Mouse (Mus musculus): ENCODE data around the gene Exog. TPM values are rescaled to one million over a fixed set of nuclear protein-coding genes. Genes with fewer than 3 reads are reported as not detected.

Gene Exog
- 1.5 TPM in 2 replicates for total RNA-seq (2015; ENCODE audit: low replicate concordance)
- total RNA-seq (2017; ENCODE audit: low replicate concordance) = 0.70 and 0.77 TPM in 2 replicates

DNA sequence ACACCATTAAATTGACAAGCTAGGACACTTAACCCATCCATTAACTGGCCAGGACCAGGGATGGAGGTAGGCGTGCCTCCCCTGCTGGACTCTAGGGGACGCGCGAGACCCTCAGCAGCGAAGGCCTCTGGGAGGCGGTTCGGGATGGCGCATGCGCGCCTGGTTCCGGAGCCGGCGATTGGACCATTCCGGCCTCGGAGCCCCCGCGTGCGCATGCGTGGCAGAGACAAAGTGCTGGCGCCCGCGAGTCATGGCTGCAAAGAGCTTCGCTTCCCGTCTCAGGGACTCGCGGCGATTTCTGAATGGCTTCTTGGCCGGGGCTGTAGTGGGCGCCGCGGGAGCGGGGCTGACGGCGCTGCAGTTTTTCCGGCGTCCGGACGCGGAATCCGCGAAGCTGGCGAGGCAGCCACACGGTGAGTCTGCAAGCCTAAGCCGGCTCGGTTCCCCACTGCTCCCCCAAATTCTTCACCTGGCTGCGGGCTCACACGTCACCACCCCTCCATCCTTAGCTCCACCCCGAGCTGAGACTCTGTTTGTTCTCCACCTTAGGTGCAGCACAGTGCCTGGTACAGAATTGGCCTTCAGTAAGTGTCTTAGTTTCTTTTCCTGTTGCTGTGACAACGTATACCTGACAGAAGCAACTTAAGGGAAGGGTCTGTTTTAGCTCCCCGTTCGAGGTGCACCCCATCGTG lies at the start of gene Exog:
Gene Exog, plus strand, starts transcription at position 206 of the 692 bp plus-strand sequence.
- ATAC-seq (replicated peaks; ENCODE audit: low FRiP score, poor library complexity, severe bottlenecking) = peak; percentile 89

DNA sequence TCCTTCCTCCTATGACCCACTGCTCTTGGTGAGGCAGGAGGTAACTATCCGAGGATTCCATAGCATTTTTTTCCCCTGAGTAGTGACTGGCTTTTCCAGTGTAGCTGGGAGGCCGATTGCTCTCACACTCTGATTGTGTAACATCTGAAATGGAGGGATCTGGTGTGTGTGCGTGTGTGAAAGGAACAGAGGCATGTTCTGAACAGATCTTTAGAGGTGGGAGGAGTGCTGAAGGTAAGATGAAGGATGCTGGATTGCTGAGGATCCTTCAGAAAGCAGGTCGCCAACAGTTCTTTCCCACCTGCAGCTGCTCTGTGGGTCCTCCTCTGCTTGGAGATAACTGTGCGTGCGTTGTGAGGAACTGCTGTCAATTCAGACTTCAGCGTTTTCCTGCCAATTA lies 43.4 kb upstream of the Exog start:
- no peak for ATAC-seq (replicated peaks; ENCODE audit: low FRiP score, poor library complexity, severe bottlenecking)

DNA sequence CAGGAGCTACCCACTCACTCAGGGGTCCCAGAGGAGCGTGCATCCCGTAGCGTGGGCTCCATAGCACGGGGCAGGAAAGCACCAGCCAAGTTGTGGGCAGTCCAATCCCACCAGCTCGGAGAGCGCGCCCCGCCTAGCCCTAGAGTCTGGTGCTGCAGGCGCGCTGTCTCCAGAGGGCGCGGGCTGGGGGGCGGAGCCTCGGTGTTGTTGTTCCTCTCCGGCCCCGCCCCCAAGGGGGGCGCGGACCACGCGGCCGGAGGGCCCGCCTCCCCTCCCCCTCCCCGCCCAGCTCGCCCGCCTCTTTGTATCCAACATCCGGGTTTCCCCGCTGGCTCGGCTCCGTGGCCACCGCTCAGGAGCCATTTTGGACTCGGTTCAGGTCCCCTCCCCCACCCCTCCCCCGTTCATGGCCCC lies 42.9 kb upstream of the Exog start, which contains the start of gene Acvr2b:
Gene Acvr2b, plus strand, starts transcription at position 318 of the 414 bp plus-strand sequence.
- no peak for ATAC-seq (replicated peaks; ENCODE audit: low FRiP score, poor library complexity, severe bottlenecking)

DNA sequence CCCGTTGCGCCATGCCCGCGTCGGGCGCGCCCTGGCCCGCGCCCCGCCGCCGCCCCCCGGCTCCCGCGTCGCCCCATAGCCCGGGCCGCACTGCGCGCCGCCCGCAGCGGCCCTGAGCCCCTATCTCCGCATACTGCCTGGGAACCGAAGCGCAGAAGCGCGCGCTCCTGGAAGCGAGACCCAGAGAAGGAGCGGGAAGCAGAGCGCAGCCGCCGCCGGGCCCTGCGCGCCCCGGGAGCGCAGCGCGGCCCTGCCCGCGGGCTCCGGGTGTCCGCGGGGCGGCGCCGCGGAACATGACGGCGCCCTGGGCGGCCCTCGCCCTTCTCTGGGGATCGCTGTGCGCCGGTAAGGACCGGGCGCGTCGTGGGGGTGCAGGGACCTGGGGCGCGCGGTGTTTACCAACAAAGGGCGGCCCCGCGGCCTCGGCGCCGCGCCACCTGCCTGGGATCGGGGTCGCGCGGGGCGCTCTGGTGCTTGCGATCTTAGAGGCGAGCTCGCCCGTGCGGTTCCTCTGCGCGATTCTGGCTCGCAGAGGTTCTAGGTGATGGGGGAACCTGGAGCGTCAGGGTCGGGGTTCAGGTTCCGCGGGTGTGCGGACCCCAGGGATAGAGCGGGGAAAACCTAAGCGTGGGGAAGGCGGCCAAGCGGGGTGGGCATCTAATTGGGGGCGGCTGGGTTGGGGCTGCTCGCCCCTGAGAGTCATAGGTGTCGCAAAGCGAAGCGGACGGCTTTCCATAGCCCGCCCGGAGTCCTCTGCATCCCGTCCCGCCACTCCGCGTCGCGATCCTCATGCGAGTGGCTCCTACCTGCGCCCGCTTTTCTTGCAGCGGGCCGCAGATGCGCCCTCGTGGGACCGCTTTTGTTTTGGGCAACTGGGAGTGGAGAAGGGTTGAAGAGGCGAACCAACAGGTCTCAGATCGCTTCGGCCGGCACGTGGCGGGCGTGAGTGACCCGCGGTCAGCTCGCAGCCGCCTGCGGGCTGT lies 42.2 kb upstream of the Exog start:
- ATAC-seq (replicated peaks; ENCODE audit: low FRiP score, poor library complexity, severe bottlenecking) = no peak

- no peak for ATAC-seq (replicated peaks; ENCODE audit: low FRiP score, poor library complexity, severe bottlenecking)
Measured at GRCm38 (mm10) chr9:119403236-119403641, 41.5 kb upstream of the Exog start.

DNA sequence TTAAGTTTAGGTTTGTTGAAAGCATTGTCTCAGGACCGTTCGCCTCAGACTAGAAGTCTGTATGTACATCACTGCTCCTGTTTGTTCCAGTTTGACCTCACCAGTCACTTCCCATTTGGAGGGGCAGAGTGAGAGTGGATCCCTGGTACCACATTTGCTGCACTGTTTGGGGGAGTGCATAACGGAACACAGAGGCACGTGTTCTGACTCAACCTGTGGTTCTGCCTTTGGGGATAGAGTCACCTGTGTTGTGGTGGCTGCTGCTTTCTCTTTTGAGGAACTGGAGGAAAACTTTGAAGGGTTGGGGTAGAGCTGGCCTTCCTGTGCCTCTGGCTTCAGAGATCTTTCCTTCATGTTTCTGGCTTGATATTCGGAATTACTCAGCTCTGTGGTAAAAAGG lies 40.7 kb upstream of the Exog start:
- ATAC-seq (replicated peaks; ENCODE audit: low FRiP score, poor library complexity, severe bottlenecking) = no peak

DNA sequence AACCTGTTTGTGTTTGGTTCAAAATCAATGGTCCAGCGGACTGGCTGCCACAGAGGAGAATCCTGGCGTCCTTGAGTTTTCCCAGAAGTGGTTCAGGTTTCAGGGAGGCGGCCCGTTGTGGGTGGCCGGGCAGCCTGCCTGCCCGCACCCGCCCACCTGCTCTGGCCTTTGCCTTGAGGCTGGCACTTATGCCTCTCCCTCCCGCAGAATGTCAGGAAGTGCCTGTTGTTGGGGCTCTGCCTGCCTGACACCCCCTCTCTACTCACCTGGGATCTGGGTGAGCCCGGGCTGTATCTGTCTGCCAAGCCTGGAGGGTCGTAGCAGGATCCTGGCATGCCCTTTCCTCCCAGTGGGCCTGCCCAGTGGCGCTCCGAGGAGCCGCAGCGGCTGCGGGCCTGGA lies 36.9 kb upstream of the Exog start:
- no peak for ATAC-seq (replicated peaks; ENCODE audit: low FRiP score, poor library complexity, severe bottlenecking)

DNA sequence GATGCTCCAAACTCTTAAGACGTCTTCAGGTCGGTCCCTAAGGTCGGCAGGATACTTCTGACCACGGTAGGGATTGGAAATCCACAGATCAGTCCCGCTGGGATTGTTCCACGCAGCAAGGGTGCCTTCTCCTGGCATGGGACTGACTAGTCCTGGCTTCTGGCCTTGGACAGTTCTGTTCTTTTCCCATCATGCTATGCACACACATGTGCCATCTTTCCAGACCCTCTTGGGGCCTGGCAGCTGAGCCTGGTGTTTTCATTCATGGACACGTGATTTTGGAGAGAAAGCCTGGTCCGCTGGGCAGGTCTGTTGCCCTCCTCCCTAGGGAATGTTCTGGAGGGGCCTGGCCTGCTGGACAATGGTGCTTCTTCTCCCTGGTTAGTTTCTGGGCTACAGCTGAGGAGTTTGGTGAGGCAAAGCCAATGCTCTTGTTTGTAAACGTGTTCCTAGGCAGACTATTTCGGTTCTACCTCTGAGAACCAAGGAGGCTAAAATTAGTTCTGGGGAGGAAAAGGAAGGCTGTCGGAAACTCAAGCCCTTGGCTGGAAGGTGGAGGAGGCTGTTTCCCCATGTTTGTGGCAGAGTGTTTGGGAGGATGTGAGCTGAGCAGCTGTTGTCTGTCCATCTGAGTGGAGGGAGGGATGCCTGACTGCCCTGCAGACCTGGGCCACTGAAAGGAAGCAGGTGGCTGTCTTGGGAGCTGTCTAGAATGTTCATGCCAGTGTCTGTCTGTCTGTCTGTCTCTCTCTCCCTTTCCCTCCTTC lies 35.7 kb upstream of the Exog start:
- no peak for ATAC-seq (replicated peaks; ENCODE audit: low FRiP score, poor library complexity, severe bottlenecking)

- no peak for ATAC-seq (replicated peaks; ENCODE audit: low FRiP score, poor library complexity, severe bottlenecking)
Measured at GRCm38 (mm10) chr9:119409864-119410263, 34.9 kb upstream of the Exog start.

DNA sequence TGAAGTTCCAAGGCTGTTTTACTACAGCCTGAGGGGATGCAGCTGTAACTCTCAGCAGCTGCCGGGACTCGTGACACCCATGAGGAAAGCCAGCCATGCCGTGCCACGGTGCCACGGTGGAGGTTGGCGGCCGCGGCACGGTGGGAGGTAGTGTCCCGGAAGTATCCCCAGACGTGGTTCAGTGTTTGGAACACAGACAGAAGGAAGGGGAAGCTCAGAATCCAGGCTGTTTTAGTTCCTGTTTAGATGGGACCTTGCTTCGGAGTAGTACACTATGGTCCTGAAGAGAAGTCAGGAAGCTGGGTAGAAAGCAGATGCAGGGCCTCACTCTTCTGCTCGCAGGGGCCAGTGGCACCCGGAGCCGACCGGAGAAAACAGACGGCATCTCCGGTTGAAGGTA lies 26.7 kb upstream of the Exog start:
- no peak for ATAC-seq (replicated peaks; ENCODE audit: low FRiP score, poor library complexity, severe bottlenecking)

- ATAC-seq (replicated peaks; ENCODE audit: low FRiP score, poor library complexity, severe bottlenecking) = no peak; the same call in 1 of the 2 replicates
Measured at GRCm38 (mm10) chr9:119419852-119420438, 24.8 kb upstream of the Exog start.

- ATAC-seq (replicated peaks; ENCODE audit: low FRiP score, poor library complexity, severe bottlenecking) = no peak
Measured at GRCm38 (mm10) chr9:119425217-119425975, 19.3 kb upstream of the Exog start.

GRCm38 (mm10) chr9:119425976-119426415 lies 18.7 kb upstream of the Exog start:
- ATAC-seq (replicated peaks; ENCODE audit: low FRiP score, poor library complexity, severe bottlenecking) = no peak

DNA sequence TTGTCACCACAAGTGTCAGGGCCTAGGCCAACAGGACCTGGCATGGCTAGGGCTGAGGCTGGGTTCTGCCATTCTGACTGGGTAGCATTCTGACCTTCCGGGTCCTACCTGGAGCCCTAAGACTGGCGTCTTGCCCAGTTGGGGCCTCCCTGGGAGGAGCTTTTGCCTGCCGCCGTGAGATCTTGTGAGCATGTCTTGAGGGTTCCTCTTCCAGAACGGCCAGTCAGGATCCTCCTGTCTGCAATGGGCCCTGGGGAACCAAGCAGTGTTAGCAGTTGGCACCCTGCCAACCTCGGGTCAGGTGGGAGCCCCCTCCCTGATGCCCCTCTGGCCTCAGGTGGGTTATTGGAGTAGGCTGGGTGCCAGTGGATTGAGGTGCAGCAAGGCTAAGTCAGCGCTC lies 18.3 kb upstream of the Exog start:
- ATAC-seq (replicated peaks; ENCODE audit: low FRiP score, poor library complexity, severe bottlenecking) = no peak

- ATAC-seq (replicated peaks; ENCODE audit: low FRiP score, poor library complexity, severe bottlenecking) = no peak
Measured at GRCm38 (mm10) chr9:119430311-119430710, 14.4 kb upstream of the Exog start.

DNA sequence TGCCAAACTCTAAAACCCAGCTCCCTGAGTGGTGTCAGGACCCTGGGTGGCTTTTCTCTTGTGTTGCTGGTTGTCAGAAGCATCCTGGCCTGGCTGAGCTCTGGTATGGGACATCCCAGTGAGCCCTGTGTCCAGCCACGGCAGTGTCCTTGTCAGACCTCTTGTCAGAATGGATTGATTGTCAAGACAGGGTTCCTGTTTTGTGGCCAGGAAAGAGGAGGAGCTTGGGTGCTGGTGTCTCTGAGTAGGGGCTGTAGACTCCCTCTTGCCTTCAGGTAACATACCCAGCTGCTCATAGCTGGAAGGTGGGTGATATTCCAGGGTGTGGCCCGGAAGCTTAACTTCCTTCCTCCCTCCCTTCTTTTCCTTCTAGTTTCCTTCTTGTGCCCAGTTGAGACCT lies 8.9 kb upstream of the Exog start:
- ATAC-seq (replicated peaks; ENCODE audit: low FRiP score, poor library complexity, severe bottlenecking) = no peak

- ATAC-seq (replicated peaks; ENCODE audit: low FRiP score, poor library complexity, severe bottlenecking) = no peak
Measured at GRCm38 (mm10) chr9:119438065-119438464, 6.7 kb upstream of the Exog start.

- ATAC-seq (replicated peaks; ENCODE audit: low FRiP score, poor library complexity, severe bottlenecking) = no peak
Measured at GRCm38 (mm10) chr9:119438498-119439000, 6.2 kb upstream of the Exog start.

DNA sequence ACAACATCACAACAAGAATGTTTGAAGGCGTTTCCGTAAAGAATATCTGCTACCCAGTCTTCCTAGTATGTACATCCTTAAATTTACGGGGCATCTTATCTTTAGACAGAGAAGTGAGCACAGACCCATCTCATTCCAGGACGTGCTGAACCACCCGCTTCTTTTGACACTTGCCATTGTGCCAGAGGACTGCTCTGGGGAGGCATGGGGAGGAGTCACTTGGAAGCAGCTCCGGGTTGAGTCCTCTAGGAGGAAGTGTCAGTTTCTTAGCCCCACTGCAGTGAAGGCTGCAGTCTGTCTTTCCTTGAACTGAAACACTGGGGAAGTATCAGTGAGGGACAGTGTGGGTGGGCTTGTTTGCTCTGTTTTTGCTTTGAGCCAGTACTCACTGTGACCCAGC lies 994 bp downstream of the Exog start:
- peak; percentile 53 for ATAC-seq (replicated peaks; ENCODE audit: low FRiP score, poor library complexity, severe bottlenecking)

Measured in erythroblast, adult 5-6 weeks (primary cell).